Mouse (Mus musculus) limb, embryonic 12.5 days (tissue): ENCODE data around the gene Aste1. TPM values are rescaled to one million over a fixed set of nuclear protein-coding genes. Genes with fewer than 3 reads are reported as not detected.

Source experiments
- ATAC-seq: fragments of 200-750 bp; cut with Nextera tagmentation; 2 replicates; pipeline ENCODE4 v1.8.0; 2017; ENCODE audit warnings: low read depth, moderate TSS enrichment; ENCODE audit not compliant: insufficient number of reproducible peaks, insufficient read depth, low FRiP score, low TSS enrichment
- H3K27ac ChIP-seq: fragments of 300-500 bp; sonication (generic); 2 replicates; pipeline ENCODE4 v1.5.1; 2016; ENCODE audit warnings: mild to moderate bottlenecking, moderate library complexity
- H3K27me3 ChIP-seq: fragments of 300-500 bp; sonication (generic); 2 replicates; pipeline ENCODE4 v1.6.1; 2016; ENCODE audit warnings: mild to moderate bottlenecking, moderate library complexity
- H3K36me3 ChIP-seq: fragments of 300-500 bp; sonication (generic); 2 replicates; pipeline ENCODE4 v1.6.1; 2016; ENCODE audit warnings: mild to moderate bottlenecking, moderate library complexity
- H3K4me1 ChIP-seq: fragments of 300-500 bp; sonication (generic); replicated peaks from 2 replicates; pipeline ENCODE4 v1.6.1; 2016
- H3K4me2 ChIP-seq: fragments of 300-500 bp; sonication (generic); 2 replicates; pipeline ENCODE4 v1.6.1; 2016; ENCODE audit warnings: mild to moderate bottlenecking, moderate library complexity
- H3K4me3 ChIP-seq: fragments of 300-500 bp; sonication (generic); replicated peaks from 2 replicates; pipeline ENCODE4 v1.5.1; 2016; ENCODE audit warnings: mild to moderate bottlenecking
- H3K9ac ChIP-seq: fragments of 300-500 bp; sonication (generic); replicated peaks from 2 replicates; pipeline ENCODE4 v1.6.1; 2016; ENCODE audit warnings: mild to moderate bottlenecking, moderate library complexity
- H3K9me3 ChIP-seq: fragments of 300-500 bp; sonication (generic); 2 replicates; pipeline ENCODE4 v1.6.1; 2016; ENCODE audit warnings: mild to moderate bottlenecking, moderate library complexity
- WGBS: fragments of 180-500 bp; shearing (Covaris S2); methylation state at CpG from one replicate; pipeline ENCODE4 v1.1.7; 2016; 5-methylcytosine and 5-hydroxymethylcytosine counted together
- polyA plus RNA-seq: library from polyadenylated mRNA; unstranded; fragments of >200 nt; fragmentation: Nextera tagmentation; extraction: Ambion mirVana; gene quantifications from 2 replicates; pipeline ENCODE4 v1.2.1, GENCODE M21; 2016

Aste1 gene
- polyA plus RNA-seq, 1 experiment from 2014 or later: 13.1 TPM

DNA sequence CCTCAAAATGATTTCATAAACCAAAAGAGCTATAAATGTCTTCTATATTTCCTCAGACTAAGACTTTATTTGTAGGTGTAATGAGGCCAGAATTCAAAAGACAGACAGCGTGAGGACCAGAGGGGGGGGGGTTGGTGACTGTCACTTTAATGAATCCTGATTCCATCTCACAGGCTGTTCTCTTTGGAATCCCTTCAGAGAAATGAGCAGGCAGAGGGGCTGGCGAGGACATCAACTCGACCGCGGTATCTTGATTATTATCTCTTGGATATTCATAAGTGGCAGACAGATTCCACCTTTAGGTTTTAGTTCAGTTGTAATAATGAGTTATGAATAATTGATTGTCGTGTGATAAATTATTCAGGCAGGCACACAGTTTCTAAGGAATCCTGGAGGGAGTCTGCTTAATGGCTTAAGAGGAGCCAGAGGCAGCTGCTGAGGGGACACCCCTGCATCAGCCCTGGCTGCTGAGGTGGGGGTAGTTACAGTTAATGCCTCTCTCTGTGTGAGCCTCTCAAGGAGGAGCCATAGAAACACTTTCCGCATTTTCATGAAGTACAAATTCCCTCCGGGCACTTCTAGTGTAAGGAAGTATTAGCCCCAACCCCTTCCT is 15.6 kb upstream of the Aste1 start:
- Histone ChIP-seq H3K4me1 (no peaks in the 10 kb centered on the region), H3K9ac (no peak overlapping the region), H3K9me3 (no peaks in the 10 kb centered on the region), H3K4me3 (no peak overlapping the region), H3K4me2 (no peak overlapping the region), H3K27ac (no peak overlapping the region), H3K27me3 (no peaks in the 10 kb centered on the region), H3K36me3 (no peaks in the 10 kb centered on the region)
- 86% methylated on average over 8 of the region's 8 CpGs for WGBS
- no peak for ATAC-seq

DNA sequence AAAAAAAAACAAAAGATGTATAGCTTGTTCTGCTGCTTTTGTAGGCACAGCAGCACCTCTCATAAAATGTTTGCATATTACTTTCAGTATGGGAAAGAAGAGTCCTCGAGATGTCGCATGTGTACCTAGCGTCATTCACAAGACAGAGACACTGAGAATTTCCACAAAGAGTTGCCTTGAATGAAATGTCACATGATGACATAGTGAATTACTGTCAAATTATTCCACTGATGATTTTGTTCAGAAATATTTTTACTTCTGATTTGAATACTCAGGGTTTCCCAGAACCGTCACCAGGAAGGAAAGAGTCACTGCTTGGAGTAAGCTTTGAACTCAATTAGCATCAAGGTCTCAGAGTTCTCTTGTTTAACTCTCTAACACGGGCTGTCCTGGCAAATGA is 7.8 kb upstream of the Aste1 start:
- H3K27me3 ChIP-seq: peaks cover 3% of the 10 kb centered on the region
- no peak overlapping the region for H3K9ac ChIP-seq
- H3K4me1 ChIP-seq: no peaks in the 10 kb centered on the region
- H3K27ac ChIP-seq: no peak overlapping the region
- no peak for ATAC-seq
- WGBS: 80% methylated on average over 5 of the region's 5 CpGs
- no peaks in the 10 kb centered on the region for H3K9me3 ChIP-seq
- no peaks in the 10 kb centered on the region for H3K36me3 ChIP-seq
- no peak overlapping the region for H3K4me2 ChIP-seq
- no peak overlapping the region for H3K4me3 ChIP-seq

DNA sequence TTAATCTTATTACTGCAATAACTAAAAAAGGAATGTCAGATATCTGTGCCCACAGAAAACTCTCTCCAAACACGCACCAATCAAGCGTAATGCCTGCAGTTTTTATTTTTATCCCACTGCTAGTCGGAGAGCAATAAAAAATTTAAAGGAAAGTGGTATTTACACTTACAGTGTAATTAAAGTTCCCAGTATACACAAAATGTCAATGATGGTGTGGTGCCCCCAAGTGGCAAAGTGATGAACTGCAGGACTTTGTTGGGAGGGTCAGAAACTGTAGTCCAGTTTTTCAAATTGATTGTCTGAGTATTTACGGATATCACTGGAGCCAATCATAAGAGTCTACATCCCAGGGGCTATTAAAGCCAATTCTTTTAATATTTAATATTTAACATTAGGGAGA is 5.9 kb upstream of the Aste1 start:
- ATAC-seq: no peak
- 12% methylated on average over 4 of the region's 4 CpGs for WGBS
- H3K9ac ChIP-seq: no peak overlapping the region

DNA sequence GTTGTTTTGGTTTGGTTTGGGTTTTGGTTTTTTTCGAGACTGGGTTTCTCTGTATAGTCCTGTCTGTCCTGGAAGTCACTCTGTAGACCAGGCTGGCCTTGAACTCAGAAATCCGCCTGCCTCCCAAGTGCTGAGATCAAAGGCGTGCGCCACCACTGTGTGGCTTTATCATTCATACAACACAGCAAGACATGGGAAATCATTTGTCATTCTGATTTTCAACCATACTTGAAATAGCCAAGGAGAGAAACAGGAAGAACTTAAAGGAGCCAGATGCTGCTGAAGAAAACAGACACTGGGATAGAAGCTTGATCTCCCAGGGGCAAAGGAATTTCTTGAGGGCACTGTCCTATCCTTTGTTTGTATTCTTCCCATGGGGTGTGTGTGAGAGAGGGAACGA is 4.6 kb upstream of the Aste1 start:
- peaks cover 6% of the 10 kb centered on the region for H3K27me3 ChIP-seq
- WGBS: 56% methylated on average over 5 of the region's 5 CpGs

More for the DNA sequence above, 5.9 kb upstream of the Aste1 start:
- Histone ChIP-seq H3K9me3 (no peaks in the 10 kb centered on the region), H3K4me3 (no peak overlapping the region), H3K4me2 (no peak overlapping the region), H3K36me3 (no peaks in the 10 kb centered on the region), H3K27me3 (peaks cover 3% of the 10 kb centered on the region), H3K4me1 (no peaks in the 10 kb centered on the region), H3K27ac (no peak overlapping the region)

DNA sequence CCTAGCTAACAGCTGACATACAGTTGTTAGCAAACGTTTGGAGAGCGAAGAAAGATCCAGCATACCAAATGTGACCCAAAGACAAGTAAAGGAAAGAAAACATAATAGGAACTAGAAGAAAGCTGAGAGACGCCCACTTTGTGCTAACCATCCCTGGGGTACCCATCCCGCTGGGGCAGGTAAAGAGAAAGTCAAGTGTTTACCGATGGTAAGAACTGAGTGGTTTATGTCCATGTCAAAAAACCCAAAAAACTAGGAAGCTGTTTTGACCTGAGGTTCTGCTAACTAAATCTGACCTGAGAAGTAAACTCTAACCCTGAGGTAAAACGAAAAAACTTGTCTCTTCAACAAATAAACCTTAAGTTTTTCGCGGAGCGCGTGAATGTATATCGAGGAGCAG is 472 bp upstream of the Aste1 start:
- Histone ChIP-seq H3K4me1 (peaks cover 15% of the 10 kb centered on the region; the same call in 1 of the 2 replicates), H3K4me2 (peak overlapping the region; percentile 66), H3K27ac (no peak overlapping the region), H3K36me3 (peaks cover 15% of the 10 kb centered on the region), H3K27me3 (peaks cover 3% of the 10 kb centered on the region; the same call in 1 of the 2 replicates), H3K9me3 (no peaks in the 10 kb centered on the region), H3K9ac (no peak overlapping the region), H3K4me3 (peak overlapping the region; percentile 67)
- WGBS: 15% methylated on average over 11 of the region's 11 CpGs
- peak; percentile 18; the same call in 1 of the 2 replicates for ATAC-seq

More for the DNA sequence above, 4.6 kb upstream of the Aste1 start:
- H3K4me2 ChIP-seq: no peak overlapping the region
- H3K36me3 ChIP-seq: no peaks in the 10 kb centered on the region
- 0 out of 2 replicates have a peak, but pooled peaks cover 5% of the 10 kb centered on the region for H3K4me1 ChIP-seq
- H3K9me3 ChIP-seq: no peaks in the 10 kb centered on the region
- H3K27ac ChIP-seq: no peak overlapping the region
- no peak overlapping the region for H3K4me3 ChIP-seq
- ATAC-seq: no peak
- H3K9ac ChIP-seq: no peak overlapping the region

DNA sequence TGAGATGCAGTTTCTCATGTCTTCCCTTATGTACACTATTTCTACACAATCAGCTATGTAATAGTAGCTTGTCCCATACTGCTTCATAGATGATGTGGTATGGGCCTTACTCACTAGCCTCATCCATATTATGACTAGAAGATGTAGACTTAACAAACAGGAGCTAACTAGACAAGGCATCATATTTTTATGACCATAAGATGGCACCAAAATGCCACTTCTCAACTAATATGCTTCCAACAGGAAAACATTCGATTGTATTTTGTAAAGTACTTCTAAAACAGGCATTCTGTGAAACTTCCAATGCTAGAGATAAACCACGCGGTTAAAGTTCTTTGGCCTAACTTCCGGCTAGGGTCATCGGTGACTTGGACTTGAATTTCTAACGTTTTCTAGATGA is 13.4 kb downstream of the Aste1 start:
- Histone ChIP-seq H3K27me3 (no peaks in the 10 kb centered on the region), H3K9me3 (no peaks in the 10 kb centered on the region), H3K36me3 (peaks cover 45% of the 10 kb centered on the region), H3K27ac (no peak overlapping the region), H3K4me3 (no peak overlapping the region), H3K9ac (no peak overlapping the region), H3K4me2 (no peak overlapping the region), H3K4me1 (no peaks in the 10 kb centered on the region)
- 92% methylated on average over 6 of the region's 6 CpGs for WGBS
- no peak for ATAC-seq

DNA sequence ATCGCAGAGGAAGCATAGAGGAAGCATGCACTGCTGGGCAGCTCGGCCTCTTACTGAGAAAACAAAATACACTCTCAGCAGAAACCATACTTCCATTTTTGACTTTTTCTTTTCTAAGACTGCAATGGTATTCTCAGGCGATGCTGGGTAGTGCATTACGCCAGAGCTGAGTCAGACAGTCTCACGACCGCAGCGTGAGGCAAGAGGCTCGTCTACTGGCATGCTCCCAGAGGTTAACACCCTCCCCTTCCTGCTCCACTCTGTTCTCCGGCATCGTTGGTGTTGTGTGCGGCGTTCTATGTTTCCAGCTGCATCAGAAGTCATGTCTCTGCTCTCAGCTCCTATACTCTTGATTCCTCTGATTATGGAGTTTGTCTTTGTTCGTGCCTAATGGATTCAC is 63.8 kb downstream of the Aste1 start:
- H3K27ac ChIP-seq: no peak overlapping the region
- ATAC-seq: no peak
- H3K4me3 ChIP-seq: no peak overlapping the region
- H3K4me2 ChIP-seq: no peak overlapping the region
- no peaks in the 10 kb centered on the region for H3K27me3 ChIP-seq
- no peak overlapping the region for H3K9ac ChIP-seq
- H3K4me1 ChIP-seq: no peaks in the 10 kb centered on the region
- no peaks in the 10 kb centered on the region for H3K9me3 ChIP-seq
- H3K36me3 ChIP-seq: peaks cover 47% of the 10 kb centered on the region
- WGBS: 95% methylated on average over 13 of the region's 13 CpGs

DNA sequence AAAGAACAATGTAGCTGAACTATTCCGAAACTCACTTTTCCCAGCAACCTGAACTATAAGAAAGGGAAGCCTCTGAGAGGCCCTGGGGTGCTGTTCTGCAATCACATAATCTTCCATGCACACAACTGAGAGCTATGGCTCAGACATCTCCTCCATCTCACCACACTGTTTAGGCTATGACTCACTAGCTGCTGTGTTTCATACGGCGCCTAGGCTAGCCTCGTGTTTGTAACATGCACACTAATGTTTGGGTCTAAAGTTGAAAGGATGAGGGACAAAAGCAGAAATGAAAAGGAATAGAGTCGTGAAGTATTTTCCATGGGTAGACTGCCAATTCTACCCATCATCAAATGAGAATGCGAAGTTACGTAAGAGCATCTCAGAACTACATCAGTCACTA is 66.3 kb downstream of the Aste1 start:
- Histone ChIP-seq H3K36me3 (peaks cover 47% of the 10 kb centered on the region), H3K4me2 (no peak overlapping the region), H3K27ac (no peak overlapping the region), H3K9me3 (no peaks in the 10 kb centered on the region), H3K4me1 (no peaks in the 10 kb centered on the region), H3K4me3 (no peak overlapping the region), H3K9ac (no peak overlapping the region), H3K27me3 (no peaks in the 10 kb centered on the region)
- ATAC-seq: no peak
- WGBS: 95% methylated on average over 7 of the region's 7 CpGs

Other genes with a start within 250 kb of the Aste1 start
- gene Nek11, start 132 bp downstream of the Aste1 start, polyA plus RNA-seq: 0.17 and 0.26 TPM in 2 replicates
- 59.7 TPM in 2 replicates for gene Atp2c1, start 131.9 kb downstream of the Aste1 start, polyA plus RNA-seq
- gene Pik3r4, start 247.6 kb downstream of the Aste1 start, polyA plus RNA-seq: 28.8 and 31.8 TPM in 2 replicates